8 mouse cellular contexts compared by ENCODE assay signal in genomic region chr11:21570973-21571372, GRCm38 (mm10). TPM values are rescaled to one million over a fixed set of nuclear protein-coding genes. Genes with fewer than 3 reads are reported as not detected.
A peak's percentile ranks its signal among the peaks of the same experiment; 100 is the strongest.
DNase-seq lines count a peak whose midpoint lies in the region; ATAC-seq and TF ChIP-seq lines count a peak whose summit lies in the region.

No protein-coding gene starts in this region.

- H3K4me1 ChIP-seq in E14TG2a.4 (replicated peaks; ENCODE audit: low read depth, low read length): peaks cover 28% of the 10 kb centered on the region
- H3K4me1 ChIP-seq in embryonic facial prominence, embryonic 11.5 days (ENCODE audit: control insufficient read depth, insufficient read depth, low read length): no peaks in the 10 kb centered on the region
- H3K4me1 ChIP-seq in hindbrain, embryonic 14.5 days (replicated peaks; ENCODE audit: control insufficient read depth, insufficient read depth, low read length): peaks cover 24% of the 10 kb centered on the region

- peak; percentile 45 to 82 for DNase-seq in adrenal gland, adult (ENCODE audit: inconsistent age in 2 of 2, low spot score in 1 of 2)
- DNase-seq in adrenal gland, adult 8-10 months: no peak
- peak; percentile 5 for DNase-seq in embryonic facial prominence, embryonic 11.5 days (ENCODE audit: low spot score)
- DNase-seq in hindbrain, embryonic 14.5 days (ENCODE audit: low spot score): peak; percentile 38
- peak; percentile 43 to 54 for DNase-seq in left cerebral cortex, adult 18-20 months (ENCODE audit: low spot score in 2 of 2)
- peak; percentile 74 for DNase-seq in naive thymus-derived CD4-positive, alpha-beta T cell, adult 2 months (ENCODE audit: low read depth)

- H3K9me3 ChIP-seq in E14TG2a.4 (ENCODE audit: low read length): no peaks in the 10 kb centered on the region
- H3K9me3 ChIP-seq in embryonic facial prominence, embryonic 11.5 days (replicated peaks; ENCODE audit: control insufficient read depth, low read length): no peaks in the 10 kb centered on the region
- no peaks in the 10 kb centered on the region for H3K9me3 ChIP-seq in hindbrain, embryonic 14.5 days (ENCODE audit: control insufficient read depth, low read length)

- no peaks in the 10 kb centered on the region; the same call in 1 of the 2 replicates for H3K27me3 ChIP-seq in E14TG2a.4 (ENCODE audit: insufficient read depth, low read length)
- no peaks in the 10 kb centered on the region for H3K27me3 ChIP-seq in embryonic facial prominence, embryonic 11.5 days (ENCODE audit: control insufficient read depth, insufficient read depth, low read length)
- H3K27me3 ChIP-seq in hindbrain, embryonic 14.5 days (ENCODE audit: control insufficient read depth, insufficient read depth, low read length): no peaks in the 10 kb centered on the region

- peak overlapping the region; percentile 45 for H3K4me2 ChIP-seq in embryonic facial prominence, embryonic 11.5 days (ENCODE audit: low read depth, low read length)
- peak overlapping the region; percentile 83 for H3K4me2 ChIP-seq in hindbrain, embryonic 14.5 days (replicated peaks)

- 13% methylated on average over 10 of the region's 10 CpGs for WGBS in embryonic facial prominence, embryonic 11.5 days
- 9% methylated on average over 10 of the region's 10 CpGs for WGBS in hindbrain, embryonic 14.5 days

- TF ChIP-seq CTCF in E14TG2a.4 (conservative IDR thresholded peaks at IDR 0.05; ENCODE audit: low read length): no peak

- H3K36me3 ChIP-seq in E14TG2a.4 (ENCODE audit: insufficient read depth, low read length): peaks cover 11% of the 10 kb centered on the region
- H3K36me3 ChIP-seq in embryonic facial prominence, embryonic 11.5 days (replicated peaks; ENCODE audit: control insufficient read depth, insufficient read depth, low read depth, low read length): peaks cover 3% of the 10 kb centered on the region
- peaks cover 11% of the 10 kb centered on the region for H3K36me3 ChIP-seq in hindbrain, embryonic 14.5 days (replicated peaks; ENCODE audit: control insufficient read depth, insufficient read depth)

- peak overlapping the region; percentile 95 for H3K4me3 ChIP-seq in E14TG2a.4 (replicated peaks; ENCODE audit: low read length)
- peak overlapping the region; percentile 73 for H3K4me3 ChIP-seq in embryonic facial prominence, embryonic 11.5 days (ENCODE audit: low read depth, low read length)
- peak overlapping the region; percentile 63 for H3K4me3 ChIP-seq in hindbrain, embryonic 14.5 days (replicated peaks; ENCODE audit: low read length)

- ATAC-seq in embryonic facial prominence, embryonic 11.5 days (replicated peaks; ENCODE audit: insufficient number of reproducible peaks, low FRiP score, low TSS enrichment, low read depth): no peak
- ATAC-seq in hindbrain, embryonic 14.5 days (ENCODE audit: low FRiP score): no peak
- no peak for ATAC-seq in monocyte, adult 5-6 weeks (replicated peaks; ENCODE audit: insufficient number of reproducible peaks, low FRiP score, low TSS enrichment, poor library complexity, severe bottlenecking)

- H3K9ac ChIP-seq in embryonic facial prominence, embryonic 11.5 days (replicated peaks; ENCODE audit: low read length): peak overlapping the region; percentile 67; the same call in 1 of the 2 replicates
- peak overlapping the region; percentile 81 for H3K9ac ChIP-seq in hindbrain, embryonic 14.5 days

- H3K27ac ChIP-seq in embryonic facial prominence, embryonic 11.5 days (replicated peaks; ENCODE audit: low read depth, low read length): no peak overlapping the region
- H3K27ac ChIP-seq in hindbrain, embryonic 14.5 days: peak overlapping the region; percentile 90

RNA-seq across cellular contexts. Expression of gene Wdpcp, which starts 1.1 kb away (rescaled TPM):
- total RNA-seq in adrenal gland, adult 8-10 months (2022): 10 to 100 TPM; 13.1 to 19.6 (median 17.7) TPM
- polyA plus RNA-seq in embryonic facial prominence, embryonic 11.5 days (2014; fragmentation: Nextera tagmentation; extraction: Ambion mirVana): 10.3 and 11.9 TPM in 2 replicates
- 11.4 and 11.5 TPM in 2 replicates for polyA plus RNA-seq in hindbrain, embryonic 14.5 days (2014; fragmentation: Nextera tagmentation; extraction: Ambion mirVana)
- total RNA-seq in left cerebral cortex, adult 18-20 months (2021): 10 to 100 TPM; 13.5 to 13.9 TPM
- 0.43 to 5.7 TPM (median 3.8 TPM) in 3 replicates for total RNA-seq in monocyte, adult 5-6 weeks (2017)

RNA-seq across cellular contexts. Expression of gene Mdh1, which starts 1.2 kb away (rescaled TPM):
- total RNA-seq in adrenal gland, adult 8-10 months (2022): 100 to 1,000 TPM; 399 to 717 (median 551) TPM
- polyA plus RNA-seq in embryonic facial prominence, embryonic 11.5 days (2014; fragmentation: Nextera tagmentation; extraction: Ambion mirVana): 456 and 467 TPM in 2 replicates
- polyA plus RNA-seq in hindbrain, embryonic 14.5 days (2014; fragmentation: Nextera tagmentation; extraction: Ambion mirVana): 597 and 634 TPM in 2 replicates
- total RNA-seq in left cerebral cortex, adult 18-20 months (2021): 100 to 1,000 TPM; 860 to 910 TPM
- total RNA-seq in monocyte, adult 5-6 weeks (2017): 119 to 174 TPM (median 121 TPM) in 3 replicates
